Mouse (Mus musculus) ovary, postnatal 14 days (tissue): ENCODE measurements around the gene Orm2.

Experiments
- DNase-seq: peaks from one replicate; pipeline ENCODE4 v3.0.0; 2022; ENCODE audit warnings: low spot score

Gene Orm2

DNA sequence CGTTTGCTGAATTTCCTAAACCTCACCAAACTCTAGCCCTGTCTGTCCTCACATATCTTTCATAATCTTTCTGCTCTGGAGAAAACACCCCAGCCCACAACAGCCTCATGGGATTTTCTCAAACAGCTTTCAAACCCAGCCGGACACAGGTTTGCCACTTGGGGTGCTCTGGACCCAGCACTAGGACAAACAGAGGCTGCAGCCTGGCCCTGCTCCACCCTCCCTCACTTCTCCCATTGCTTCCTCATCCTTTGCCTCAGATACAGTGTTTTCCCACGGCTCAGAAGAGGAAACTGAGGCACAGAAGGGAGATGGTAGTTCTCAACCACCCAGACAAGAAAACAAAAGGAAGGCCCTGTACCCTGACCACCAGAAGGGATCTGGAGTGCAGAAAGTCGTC, 43.4 kb downstream of the Orm2 start:
- no peak for DNase-seq

DNA sequence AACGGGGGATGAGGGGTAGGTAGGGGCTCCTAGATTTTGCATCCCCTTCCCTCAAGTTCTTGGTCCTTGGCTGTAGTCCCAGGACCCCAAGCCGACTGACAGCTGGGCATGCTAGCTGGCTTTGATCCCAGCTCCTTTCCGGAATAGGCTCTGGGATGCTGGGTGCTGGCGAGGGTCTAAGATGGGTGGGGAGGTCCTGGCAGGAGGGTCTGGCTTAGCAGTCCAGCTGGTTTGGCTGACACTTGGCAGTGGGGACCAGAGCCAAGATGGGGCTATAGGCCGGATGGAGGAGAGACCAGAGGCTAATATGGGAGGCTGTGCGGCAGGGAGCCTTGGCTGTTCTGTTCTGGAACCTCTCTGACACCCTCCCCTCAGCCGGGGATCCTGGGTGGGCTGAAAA, 46.0 kb downstream of the Orm2 start:
- no peak for DNase-seq

DNA sequence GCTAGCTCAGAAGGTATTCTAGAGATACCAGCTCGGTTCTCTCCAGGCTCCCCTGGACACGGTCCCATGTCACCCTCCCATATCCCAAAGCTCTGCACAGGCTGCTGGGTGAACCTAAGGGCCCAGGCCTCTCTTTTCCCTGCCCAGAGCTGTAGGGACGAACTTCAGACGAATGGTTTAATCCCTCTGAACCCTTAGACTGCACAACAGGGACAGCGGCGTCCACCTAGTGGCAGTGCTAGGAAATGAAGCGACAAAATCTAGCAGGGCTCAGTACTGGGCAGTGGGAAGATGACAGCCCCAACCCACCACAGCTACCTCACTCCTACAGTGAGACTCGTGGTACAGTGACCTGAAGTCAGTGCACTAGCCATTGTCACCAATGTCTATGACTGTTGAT, 46.4 kb downstream of the Orm2 start:
- DNase-seq: no peak

DNA sequence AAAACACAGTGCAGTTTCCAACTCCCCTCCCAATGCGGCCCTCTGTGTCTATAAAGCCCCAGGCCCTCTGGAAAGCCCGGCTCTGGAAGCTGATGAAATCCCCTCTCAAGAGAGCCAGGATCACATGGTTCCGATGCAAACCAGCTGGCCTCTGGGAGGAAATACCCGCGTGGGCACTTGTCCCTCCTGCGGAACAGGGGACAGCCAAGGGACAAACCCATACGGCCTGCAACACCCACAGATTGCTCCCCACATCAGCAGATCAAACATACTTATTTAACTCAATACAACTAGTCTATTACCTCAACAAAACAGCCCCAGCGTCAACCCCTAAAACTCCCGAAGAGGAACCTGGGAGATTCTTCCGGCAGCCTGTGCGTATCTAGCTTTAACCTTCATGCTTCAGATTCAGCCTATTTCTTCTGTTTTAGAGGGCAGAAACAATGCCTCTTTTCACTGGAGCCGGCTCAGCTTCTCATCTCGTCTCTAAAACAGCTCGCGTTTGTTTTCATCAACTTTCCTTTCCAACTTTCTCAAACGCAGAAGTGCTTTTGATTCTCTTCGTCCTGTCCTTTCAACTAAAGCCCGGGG, 47.2 kb downstream of the Orm2 start:
- DNase-seq: no peak

GRCm38 (mm10) chr4:63409908-63410582, 47.8 kb downstream of the Orm2 start:
- DNase-seq: peak; percentile 36

DNA sequence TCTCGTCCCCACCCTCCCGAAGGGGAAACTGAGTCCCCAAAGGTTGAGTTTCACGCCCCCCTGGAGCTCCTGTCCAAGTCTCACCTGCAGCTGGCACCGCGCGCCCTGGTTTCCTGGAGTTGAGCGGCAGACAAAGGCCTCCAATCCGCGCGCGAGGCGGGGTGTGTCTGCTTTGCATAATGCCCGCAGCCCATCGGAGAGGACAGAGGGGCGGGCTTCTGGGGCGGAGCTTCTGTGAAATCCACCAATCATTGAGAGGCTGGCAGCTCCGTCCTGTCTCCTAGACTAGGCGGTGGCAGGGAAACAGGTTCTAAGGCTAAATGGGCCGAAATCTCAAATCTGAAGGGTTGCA, 48.3 kb downstream of the Orm2 start:
- DNase-seq: peak; percentile 87

DNA sequence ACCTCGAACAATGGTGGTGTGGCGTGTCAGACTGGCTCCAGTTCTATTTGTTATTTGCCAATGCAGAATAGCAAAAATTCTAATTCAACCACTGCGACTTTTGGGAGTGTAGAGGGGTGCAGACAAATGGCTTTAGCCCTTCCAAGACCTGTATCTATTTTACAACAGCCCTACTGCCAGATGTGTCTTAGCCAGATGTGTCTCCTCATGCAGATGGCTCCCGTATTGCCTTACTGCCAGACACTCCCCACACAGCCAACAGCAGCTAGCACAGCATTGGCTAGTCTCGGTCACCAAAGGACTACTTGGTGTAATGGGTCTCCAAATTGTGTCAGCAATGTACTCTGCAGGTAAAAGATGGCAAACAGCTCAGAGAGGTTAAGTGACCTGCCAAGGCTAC, 49.0 kb downstream of the Orm2 start:
- no peak for DNase-seq

- DNase-seq: no peak
Observed at GRCm38 (mm10) chr4:63414951-63415350, 52.7 kb downstream of the Orm2 start.
